Mouse (Mus musculus): Measurements from ENCODE around the gene Pdzd2.

Pdzd2 gene

DNA sequence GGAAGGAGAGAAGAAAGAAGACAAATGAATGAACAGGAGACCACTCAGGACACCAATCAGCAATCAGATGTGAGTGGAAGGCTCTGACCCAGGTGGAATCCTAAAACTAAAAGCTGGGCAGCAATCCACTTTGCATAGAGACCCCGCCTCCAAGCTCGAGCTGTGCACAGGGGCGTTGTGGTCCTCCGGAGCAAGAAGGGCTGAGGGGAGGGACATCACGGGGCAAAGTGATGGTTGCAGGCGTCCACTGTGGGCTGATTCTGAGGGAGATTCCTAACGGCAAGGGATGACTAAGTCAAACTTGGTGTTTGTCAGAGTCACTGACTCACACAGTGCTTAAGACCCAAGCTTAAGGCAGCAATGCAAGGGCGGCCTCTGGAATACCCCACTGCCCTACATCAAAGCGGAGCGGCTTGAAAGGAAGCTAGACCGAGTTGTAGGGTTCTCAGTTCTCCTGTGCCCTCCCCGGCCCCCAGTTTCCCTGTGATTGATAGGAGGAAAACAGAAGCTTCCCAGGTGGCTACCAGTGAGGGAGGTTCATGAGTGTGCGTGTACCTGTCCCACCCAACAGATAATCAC, 314.6 kb downstream of the Pdzd2 start:
- DNase-seq = no peak

DNA sequence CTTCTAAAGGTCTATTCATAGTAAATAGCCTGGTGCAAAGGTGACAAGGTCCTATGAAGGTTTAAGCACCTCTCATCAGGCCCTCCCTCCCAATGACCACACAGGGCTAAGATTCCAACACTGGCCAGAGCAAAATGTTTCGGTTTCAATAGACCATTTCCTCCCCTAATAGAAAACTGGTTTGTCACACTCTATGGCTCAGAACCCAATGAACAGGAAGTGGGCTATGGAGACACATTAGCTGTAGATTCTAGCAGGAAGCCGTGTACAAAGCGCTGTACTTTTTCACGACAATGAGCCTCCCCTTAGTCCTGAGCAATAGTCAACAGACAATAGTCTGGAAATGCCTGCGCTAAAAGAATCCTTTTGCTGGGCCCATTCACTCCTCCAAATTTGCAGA, 315.5 kb downstream of the Pdzd2 start:
- DNase-seq = no peak

GRCm38 (mm10) chr15:12420915-12421314, 318.8 kb downstream of the Pdzd2 start:
- no peak for DNase-seq

DNA sequence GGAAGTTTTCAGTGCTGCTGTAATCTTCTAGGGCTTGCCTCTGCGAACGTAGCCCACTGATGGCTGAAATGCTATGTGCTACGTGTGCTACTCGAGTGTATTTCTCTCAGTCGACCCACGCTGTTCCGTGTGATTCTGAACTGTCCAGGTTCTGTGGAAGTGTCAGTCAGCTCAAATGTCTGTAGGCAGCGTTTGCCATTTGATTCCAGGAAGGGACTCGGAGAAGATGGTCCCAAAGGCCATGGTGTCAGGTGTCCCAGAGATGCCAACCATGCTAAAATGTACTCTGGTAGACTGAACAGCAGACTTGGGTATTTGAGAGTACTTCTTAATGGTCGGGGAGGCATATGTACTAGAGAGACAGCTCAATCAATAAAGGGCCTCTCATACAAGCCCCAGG, 319.3 kb downstream of the Pdzd2 start:
- no peak for DNase-seq

DNA sequence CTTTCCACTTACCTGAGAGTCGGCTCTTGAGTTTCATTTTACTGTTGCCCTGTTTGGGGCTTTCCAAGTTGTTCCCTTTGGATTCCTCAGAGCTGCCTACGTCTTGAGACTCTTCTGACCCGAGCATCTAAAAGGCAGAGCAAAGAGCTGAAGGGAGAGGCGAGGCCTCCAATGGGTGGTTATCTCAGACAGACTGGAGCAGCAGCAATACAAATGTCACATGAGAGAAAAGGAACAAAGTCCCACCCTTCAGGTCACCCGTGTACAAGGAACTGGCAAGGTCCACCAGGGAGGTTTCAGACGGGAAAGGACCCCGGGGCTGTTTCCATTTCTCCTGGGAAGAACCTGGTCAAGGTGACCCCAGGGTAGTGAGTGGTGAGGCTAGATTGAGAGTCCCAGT, 320.3 kb downstream of the Pdzd2 start:
- DNase-seq = no peak

- DNase-seq = no peak
Measured at GRCm38 (mm10) chr15:12415536-12416200, 324.1 kb downstream of the Pdzd2 start.

GRCm38 (mm10) chr15:12414696-12415095, 325.0 kb downstream of the Pdzd2 start:
- no peak for DNase-seq

GRCm38 (mm10) chr15:12408205-12408604, 331.5 kb downstream of the Pdzd2 start:
- peak; percentile 38 for DNase-seq

DNA sequence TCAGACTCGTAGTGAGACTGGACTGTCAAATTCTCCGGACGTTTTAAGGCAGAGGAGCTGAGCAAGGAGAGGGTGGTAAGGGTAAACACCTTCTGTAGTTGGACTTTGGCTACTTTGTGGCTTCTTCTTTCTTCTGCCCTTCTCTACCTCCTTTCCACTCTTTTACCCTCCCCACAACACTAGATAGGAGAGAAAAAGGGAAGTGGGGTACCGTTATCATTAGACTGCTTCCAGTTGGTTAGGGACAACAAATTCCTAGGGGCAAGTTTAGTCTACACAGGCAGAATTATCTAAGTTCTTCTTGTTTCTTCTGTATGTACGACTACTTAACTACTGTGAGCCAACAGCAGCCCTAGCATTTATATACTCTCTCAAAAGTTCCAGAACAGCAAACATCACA, 334.1 kb downstream of the Pdzd2 start:
- DNase-seq = no peak

- DNase-seq = no peak
Measured at GRCm38 (mm10) chr15:12397032-12397431, 342.7 kb downstream of the Pdzd2 start.

DNA sequence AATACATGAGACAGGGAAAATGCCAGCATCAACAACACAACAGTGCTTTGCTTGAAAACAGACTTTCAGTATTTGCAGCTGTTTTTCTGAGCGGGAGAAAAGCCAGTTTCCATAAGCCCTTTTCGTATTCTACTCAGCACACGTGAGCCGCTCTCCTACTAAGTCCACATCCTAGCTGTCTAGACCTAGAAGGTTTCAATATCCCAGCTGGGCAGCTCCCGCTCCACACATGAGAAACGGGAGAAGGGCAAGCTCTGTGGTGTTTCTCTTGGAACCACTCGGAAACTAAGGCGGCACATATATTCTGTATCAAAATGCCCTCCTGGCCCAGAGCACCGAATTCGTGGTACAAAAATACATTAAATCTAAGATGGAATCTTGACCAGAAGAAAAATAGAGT, 345.0 kb downstream of the Pdzd2 start:
- DNase-seq = no peak

- no peak for DNase-seq
Measured at GRCm38 (mm10) chr15:12388726-12389489, 350.8 kb downstream of the Pdzd2 start.

GRCm38 (mm10) chr15:12384679-12385078, 355.0 kb downstream of the Pdzd2 start:
- no peak for DNase-seq

- DNase-seq = no peak
Measured at GRCm38 (mm10) chr15:12380548-12380947, 359.2 kb downstream of the Pdzd2 start.

DNA sequence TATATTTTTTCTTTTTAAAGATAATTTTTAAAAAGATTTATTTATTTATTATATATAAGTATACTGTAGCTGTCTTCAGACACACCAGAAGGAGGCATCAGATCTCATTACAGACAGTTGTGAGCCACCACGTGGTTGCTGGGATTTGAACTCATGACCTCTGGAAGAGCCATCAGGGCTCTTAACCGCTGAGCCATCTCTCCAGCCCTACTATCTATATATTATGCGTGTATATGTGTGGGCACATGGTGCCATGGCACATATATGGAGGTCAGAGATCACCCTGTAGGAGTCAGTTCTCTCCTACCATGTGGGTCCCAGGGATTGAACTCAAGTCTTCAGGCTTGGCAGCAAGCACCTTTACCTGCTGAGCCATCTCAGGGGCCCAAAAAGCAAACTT, 359.7 kb downstream of the Pdzd2 start:
- no peak for DNase-seq

DNA sequence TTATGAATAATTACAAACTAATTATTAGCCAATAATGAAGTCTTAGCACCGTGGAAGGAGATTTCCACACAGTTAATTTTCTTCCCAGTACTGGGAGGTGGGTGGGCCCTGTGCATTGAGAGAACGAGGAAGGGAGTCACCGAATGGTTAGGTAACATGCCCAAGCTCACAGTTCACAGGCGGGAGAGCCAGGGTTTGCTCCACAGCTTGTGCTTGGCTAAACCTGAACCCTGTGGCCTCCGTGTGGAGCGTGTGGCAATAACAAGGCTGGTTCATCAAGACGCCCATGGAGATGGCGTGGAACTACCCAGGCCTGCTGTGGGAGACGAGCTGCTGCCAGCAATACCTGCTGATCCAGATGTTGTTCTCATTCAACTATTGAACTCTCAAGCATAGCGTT, 361.9 kb downstream of the Pdzd2 start:
- no peak for DNase-seq

- DNase-seq = no peak
Measured at GRCm38 (mm10) chr15:12376491-12377069, 363.1 kb downstream of the Pdzd2 start.

GRCm38 (mm10) chr15:12375641-12376311, 363.9 kb downstream of the Pdzd2 start:
- DNase-seq = peak; percentile 65

DNA sequence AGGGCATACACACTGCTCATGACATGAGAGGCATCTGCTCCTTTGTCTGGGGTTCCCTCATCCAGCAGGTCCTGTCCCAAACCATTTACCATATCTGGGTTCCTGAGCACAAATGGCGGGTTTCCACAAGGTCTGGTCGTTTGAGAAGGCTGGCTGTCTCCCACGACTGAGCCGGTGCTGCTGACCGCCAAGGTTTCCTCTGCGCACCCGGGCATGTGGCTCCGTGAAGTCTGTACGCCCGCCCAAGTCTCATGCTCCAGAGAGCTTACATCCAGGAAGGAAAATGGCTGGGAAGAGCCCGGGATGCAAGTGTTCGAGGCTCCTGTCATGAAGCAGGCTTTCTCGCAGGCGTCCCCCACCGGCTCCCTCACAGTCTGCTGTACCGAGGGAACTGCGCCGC, 364.8 kb downstream of the Pdzd2 start:
- no peak for DNase-seq

- no peak for DNase-seq
Measured at GRCm38 (mm10) chr15:12373918-12374317, 365.8 kb downstream of the Pdzd2 start.

- DNase-seq = no peak
Measured at GRCm38 (mm10) chr15:12373496-12373895, 366.2 kb downstream of the Pdzd2 start.

- DNase-seq = peak; percentile 60
Measured at GRCm38 (mm10) chr15:12371183-12371582, 368.5 kb downstream of the Pdzd2 start.

GRCm38 (mm10) chr15:12370096-12370495, 369.6 kb downstream of the Pdzd2 start:
- DNase-seq = no peak

All from layer of hippocampus, adult 9-11 months (tissue).